In the genomic region with DNA sequence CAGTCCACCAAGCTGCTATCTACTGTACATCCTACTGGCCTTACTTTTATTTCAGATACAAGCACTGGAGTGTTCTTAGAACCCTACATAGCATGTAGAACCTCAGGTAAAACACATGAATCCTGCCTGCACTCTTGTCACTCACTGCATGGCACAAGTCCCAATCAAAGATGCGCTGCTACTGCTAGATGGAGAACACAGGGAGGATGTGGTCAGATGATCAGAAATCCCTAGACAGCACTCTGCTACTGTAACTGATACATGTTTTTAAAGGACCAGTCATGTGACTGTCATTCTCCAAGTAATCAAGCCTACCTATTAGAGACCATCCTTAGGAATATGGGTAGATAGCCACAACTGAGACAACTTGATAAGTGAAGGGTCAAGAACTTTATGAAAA, we compare ENCODE assay signal across 13 mouse cellular contexts.
"Had no signal": no experiment of that assay in that cellular context is flagged by ENCODE, and none has a peak within 500 bp of the region (broad histone marks: within the 10 kb centered on the region; RNA-seq: fewer than 3 reads in every experiment).

No protein-coding gene starts in this region.

- DNase-seq: kidney, adult 11 months; kidney, adult 8-10 months; kidney, postnatal 10 days; kidney, postnatal 36 days; layer of hippocampus, postnatal 36 days; left cerebral cortex, postnatal 4 days; liver, postnatal 0 days; lung, embryonic 14.5 days; lung, postnatal 36 days; midbrain, embryonic 14.5 days; right cerebral cortex, postnatal 25 days; spleen, adult 18-20 months had no signal

- ATAC-seq: liver, postnatal 0 days; lung, postnatal 0 days had no signal
